Mouse (Mus musculus) ovary, postnatal 14 days (tissue): ENCODE data around the gene Rad9a.

ENCODE experiments used
- DNase-seq: peaks from one replicate; pipeline ENCODE4 v3.0.0; 2022; ENCODE audit warnings: low spot score

The Rad9a gene

DNA sequence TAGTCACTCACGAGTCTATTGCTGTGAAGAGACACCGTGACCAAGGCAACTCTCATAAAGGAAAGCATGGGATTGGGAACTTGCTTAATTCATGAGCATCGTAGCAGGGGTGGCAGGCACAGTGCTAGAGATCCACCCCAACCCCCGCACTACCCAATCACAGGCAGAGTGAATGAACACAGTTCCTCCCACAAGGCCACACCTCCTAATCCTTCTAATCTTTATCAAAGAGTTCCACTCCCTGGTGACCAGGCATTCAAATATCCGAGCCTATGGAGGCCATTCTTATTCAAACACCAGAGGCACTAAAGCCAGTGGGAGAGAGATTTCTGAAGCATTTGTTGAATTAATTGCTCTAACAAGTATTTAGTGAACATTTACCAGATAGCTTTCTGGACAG is 55.5 kb downstream of the Rad9a start:
- no peak for DNase-seq
